Mouse (Mus musculus) left cerebral cortex, postnatal 25 days (tissue): ENCODE measurements around the gene Pdp2. TPM values are rescaled to one million over a fixed set of nuclear protein-coding genes. Genes with fewer than 3 reads are reported as not detected.

Source experiments
- DNase-seq, 2 experiments: peaks; one replicate each; pipeline ENCODE4 v3.0.0; 2022; ENCODE audit warnings: low spot score in 2 of 2, mixed read lengths in 1 of 2
- intact Hi-C: fragments of 180-260 bp; cut with DNase I; formaldehyde crosslinking; loops from one replicate; pipeline ENCODE4 v1.15.1; 2025
- total RNA-seq, 2 experiments: library from RNA; stranded (reverse); gene quantifications; 2 replicates each; pipeline ENCODE4 v1.2.3; 2021

The Pdp2 gene
- total RNA-seq, 2 experiments from 2014 or later, result 7.6 to 8.4 TPM

- no peak for DNase-seq
- intact Hi-C loops, result no loop called here
Observed at GRCm38 (mm10) chr8:104594611-104595362, 3.5 kb downstream of the Pdp2 start.

- DNase-seq, result no peak
- intact Hi-C loops, result no loop called here
Observed at GRCm38 (mm10) chr8:104595773-104596536, 4.7 kb downstream of the Pdp2 start.

GRCm38 (mm10) chr8:104597656-104598055, 6.4 kb downstream of the Pdp2 start:
- DNase-seq, result no peak
- intact Hi-C loops, result no loop called here

- intact Hi-C loops, result no loop called here
- DNase-seq, result no peak
Observed at GRCm38 (mm10) chr8:104598496-104598895, 7.2 kb downstream of the Pdp2 start.

GRCm38 (mm10) chr8:104601386-104601785, 10.1 kb downstream of the Pdp2 start:
- intact Hi-C loops, result no loop called here
- no peak for DNase-seq

- DNase-seq, result no peak
- intact Hi-C loops, result loop anchor here (2.0 kb wide), 2 partner anchors 39 to 53 kb away; partner anchors contain the start of gene Ciao2b
Observed at GRCm38 (mm10) chr8:104601941-104602371, 10.7 kb downstream of the Pdp2 start.

- peak; percentile 83 to 87 for DNase-seq
- intact Hi-C loops, result loop anchor here (2.0 kb wide), 2 partner anchors 38 to 52 kb away; partner anchors contain the start of gene Ciao2b
Observed at GRCm38 (mm10) chr8:104602468-104603244, 11.4 kb downstream of the Pdp2 start.

GRCm38 (mm10) chr8:104603245-104603593, 12.0 kb downstream of the Pdp2 start:
- DNase-seq, result no peak
- intact Hi-C loops, result loop anchor here (2.0 kb wide), 2 partner anchors 38 to 52 kb away; partner anchors contain the start of gene Ciao2b

- no peak for DNase-seq
Observed at GRCm38 (mm10) chr8:104606329-104606728, 15.1 kb downstream of the Pdp2 start.

GRCm38 (mm10) chr8:104607944-104608343, 16.7 kb downstream of the Pdp2 start:
- DNase-seq, result no peak
- intact Hi-C loops, result no loop called here

More at GRCm38 (mm10) chr8:104606329-104606728, 15.1 kb downstream of the Pdp2 start:
- intact Hi-C loops, result no loop called here

GRCm38 (mm10) chr8:104609222-104609621, 18.0 kb downstream of the Pdp2 start:
- DNase-seq, result no peak
- intact Hi-C loops, result no loop called here

- intact Hi-C loops, result no loop called here
- no peak for DNase-seq
Observed at GRCm38 (mm10) chr8:104610185-104610766, 19.0 kb downstream of the Pdp2 start.

GRCm38 (mm10) chr8:104611613-104612012, 20.4 kb downstream of the Pdp2 start:
- intact Hi-C loops, result no loop called here
- DNase-seq, result no peak

GRCm38 (mm10) chr8:104613119-104613518, 21.9 kb downstream of the Pdp2 start:
- DNase-seq, result no peak
- intact Hi-C loops, result no loop called here

GRCm38 (mm10) chr8:104620765-104621164, 29.5 kb downstream of the Pdp2 start:
- intact Hi-C loops, result no loop called here

GRCm38 (mm10) chr8:104624161-104624560, 32.9 kb downstream of the Pdp2 start, which contains the start of gene Cdh16:
Gene Cdh16 (minus strand): TSS chr8:104624396.
- intact Hi-C loops, result no loop called here

More at GRCm38 (mm10) chr8:104620765-104621164, 29.5 kb downstream of the Pdp2 start:
- DNase-seq, result no peak

GRCm38 (mm10) chr8:104627065-104627740, 36.0 kb downstream of the Pdp2 start:
- DNase-seq, result no peak
- intact Hi-C loops, result no loop called here

More at GRCm38 (mm10) chr8:104624161-104624560, 32.9 kb downstream of the Pdp2 start, which contains the start of gene Cdh16:
- no peak for DNase-seq

- intact Hi-C loops, result no loop called here
- no peak for DNase-seq
Observed at GRCm38 (mm10) chr8:104628402-104628801, 37.2 kb downstream of the Pdp2 start.
